8 mouse cellular contexts compared by ENCODE assay signal in the genomic region with DNA sequence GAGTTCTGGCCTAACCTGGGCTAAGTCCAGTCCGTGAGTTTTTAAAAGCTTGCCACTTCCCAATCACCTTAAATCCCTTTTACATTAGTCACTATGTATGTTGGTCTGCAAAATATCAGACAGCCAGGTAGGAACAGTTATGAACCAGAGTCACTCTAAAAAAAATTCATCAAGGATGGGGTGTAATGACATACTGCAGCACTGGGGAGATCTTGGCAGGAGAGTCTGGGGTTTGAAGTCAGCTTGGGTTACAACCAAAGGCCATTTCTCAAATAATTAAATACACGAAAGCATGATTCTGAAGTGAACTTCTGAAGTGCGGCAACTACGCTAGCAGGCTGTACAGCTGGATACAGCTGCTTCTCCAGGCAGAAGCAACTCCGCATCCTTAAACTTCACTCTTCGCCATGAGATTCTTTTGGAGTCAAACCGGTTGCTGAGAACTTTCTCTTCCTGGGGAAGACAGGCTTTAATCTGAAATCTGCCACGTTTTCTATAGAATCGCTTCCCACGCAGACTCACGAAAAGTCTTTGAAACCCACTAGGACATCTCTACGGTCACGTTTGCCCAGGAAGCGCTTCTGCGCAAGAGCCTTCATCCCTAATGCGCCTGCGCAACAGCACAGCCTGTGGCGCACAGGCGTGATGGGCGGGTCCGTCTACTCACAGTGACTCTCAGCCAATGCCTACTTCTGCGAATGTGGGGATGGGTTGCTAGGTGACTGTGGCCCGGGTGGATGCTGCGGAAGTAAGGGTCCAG. TPM values are rescaled to one million over a fixed set of nuclear protein-coding genes. Genes with fewer than 3 reads are reported as not detected.
DNase-seq lines count a peak whose midpoint lies in the region; ATAC-seq and TF ChIP-seq lines count a peak whose summit lies in the region.

No protein-coding gene starts in this region.

- peak overlapping the region; percentile 61 for H3K4me3 ChIP-seq in brown adipose tissue, adult 24 weeks (ENCODE audit: insufficient read depth, low read depth, low read length)
- H3K4me3 ChIP-seq in heart, embryonic 13.5 days: peak overlapping the region; percentile 49
- H3K4me3 ChIP-seq in kidney, postnatal 0 days (replicated peaks; ENCODE audit: low read depth, low read length): peak overlapping the region; percentile 22
- peak overlapping the region; percentile 41 for H3K4me3 ChIP-seq in liver, embryonic 11.5 days (ENCODE audit: low read depth, low read length)
- no peak overlapping the region for H3K4me3 ChIP-seq in myocyte

- no peak overlapping the region for H3ac ChIP-seq in myocyte (ENCODE audit: control insufficient read depth, insufficient read length)

- no peaks in the 10 kb centered on the region for H3K27me3 ChIP-seq in heart, embryonic 13.5 days (replicated peaks)
- no peaks in the 10 kb centered on the region for H3K27me3 ChIP-seq in kidney, postnatal 0 days (ENCODE audit: insufficient read depth, low read length)
- no peaks in the 10 kb centered on the region for H3K27me3 ChIP-seq in liver, embryonic 11.5 days (replicated peaks; ENCODE audit: control insufficient read depth, insufficient read depth, low read length)
- H3K27me3 ChIP-seq in myocyte (ENCODE audit: control insufficient read depth, insufficient read depth, insufficient read length): no peaks in the 10 kb centered on the region

- no peak overlapping the region for H3K27ac ChIP-seq in brown adipose tissue, adult 24 weeks (replicated peaks; ENCODE audit: low read depth, low read length)
- peak overlapping the region; percentile 44 for H3K27ac ChIP-seq in heart, embryonic 13.5 days (replicated peaks)
- 0 out of 2 replicates have a peak overlapping the region, but pooled peaks have one; percentile 8 for H3K27ac ChIP-seq in kidney, postnatal 0 days
- 0 out of 2 replicates have a peak overlapping the region, but pooled peaks have one; percentile 1 for H3K27ac ChIP-seq in liver, embryonic 11.5 days (ENCODE audit: low read depth, low read length)

- no peaks in the 10 kb centered on the region for H3K36me3 ChIP-seq in heart, embryonic 13.5 days
- no peaks in the 10 kb centered on the region for H3K36me3 ChIP-seq in kidney, postnatal 0 days (ENCODE audit: insufficient read depth, low read length)
- no peaks in the 10 kb centered on the region for H3K36me3 ChIP-seq in liver, embryonic 11.5 days (ENCODE audit: control insufficient read depth, insufficient read depth, low read length)
- no peaks in the 10 kb centered on the region for H3K36me3 ChIP-seq in myocyte (ENCODE audit: control insufficient read depth, insufficient read depth)

- ATAC-seq in CD4-positive, CD25-positive, alpha-beta regulatory T cell, adult 4 months: peak; percentile 100
- ATAC-seq in erythroid progenitor cell, adult 5-6 weeks (replicated peaks; ENCODE audit: low FRiP score, poor library complexity, severe bottlenecking): peak; percentile 99
- peak; percentile 84 for ATAC-seq in heart, embryonic 13.5 days (ENCODE audit: extremely low read depth, insufficient number of reproducible peaks, low FRiP score, low TSS enrichment)
- peak; percentile 94 for ATAC-seq in kidney, postnatal 0 days (replicated peaks; ENCODE audit: low FRiP score, low read depth)
- ATAC-seq in liver, embryonic 11.5 days (replicated peaks; ENCODE audit: low FRiP score): peak; percentile 95

- peak; percentile 95 for DNase-seq in kidney, postnatal 0 days (ENCODE audit: low spot score)
- peak; percentile 83 for DNase-seq in liver, embryonic 11.5 days (ENCODE audit: low spot score)
- DNase-seq in spleen, postnatal 4 days (ENCODE audit: low spot score in 2 of 2): peak; percentile 86 to 92

- H3K4me2 ChIP-seq in heart, embryonic 13.5 days: peak overlapping the region; percentile 70
- H3K4me2 ChIP-seq in kidney, postnatal 0 days (ENCODE audit: low read length): peak overlapping the region; percentile 58
- H3K4me2 ChIP-seq in liver, embryonic 11.5 days: peak overlapping the region; percentile 66
- H3K4me2 ChIP-seq in myocyte (ENCODE audit: low read depth): peak overlapping the region; percentile 82

- no peaks in the 10 kb centered on the region for H3K79me2 ChIP-seq in myocyte (ENCODE audit: control insufficient read depth, insufficient read depth)

- no peaks in the 10 kb centered on the region for H3K9me3 ChIP-seq in heart, embryonic 13.5 days
- H3K9me3 ChIP-seq in kidney, postnatal 0 days (replicated peaks; ENCODE audit: low read length): no peaks in the 10 kb centered on the region
- no peaks in the 10 kb centered on the region for H3K9me3 ChIP-seq in liver, embryonic 11.5 days (ENCODE audit: control insufficient read depth, low read length)

- 7% methylated on average over 24 of the region's 24 CpGs for WGBS in heart, embryonic 13.5 days
- WGBS in kidney, postnatal 0 days: 6% methylated on average over 24 of the region's 24 CpGs
- 11% methylated on average over 24 of the region's 24 CpGs for WGBS in liver, embryonic 11.5 days

- peak; percentile 47 for TF ChIP-seq POLR2A in myocyte (IDR thresholded peaks at IDR 0.05; ENCODE audit: insufficient read length, low read depth)

- H3K4me1 ChIP-seq in brown adipose tissue, adult 24 weeks (ENCODE audit: control insufficient read depth, insufficient read depth, insufficient read length, low read length): peaks cover 4% of the 10 kb centered on the region; the same call in 1 of the 2 replicates
- peaks cover 9% of the 10 kb centered on the region for H3K4me1 ChIP-seq in heart, embryonic 13.5 days
- H3K4me1 ChIP-seq in kidney, postnatal 0 days (replicated peaks; ENCODE audit: insufficient read depth, low read length): no peaks in the 10 kb centered on the region
- peaks cover 8% of the 10 kb centered on the region for H3K4me1 ChIP-seq in liver, embryonic 11.5 days (replicated peaks; ENCODE audit: control insufficient read depth, insufficient read depth, low read length)

- peak; percentile 10; the same call in 1 of the 2 replicates for TF ChIP-seq CTCF in kidney, postnatal 0 days (IDR thresholded peaks at IDR 0.05; ENCODE audit: low read depth)

- peak overlapping the region; percentile 68 for H3K9ac ChIP-seq in heart, embryonic 13.5 days
- H3K9ac ChIP-seq in kidney, postnatal 0 days (ENCODE audit: low read depth, low read length): peak overlapping the region; percentile 36; the same call in 1 of the 2 replicates
- peak overlapping the region; percentile 55; the same call in 1 of the 2 replicates for H3K9ac ChIP-seq in liver, embryonic 11.5 days (ENCODE audit: low read depth, low read length)

RNA-seq across cellular contexts. Expression of gene Ddi2, which starts 11.4 kb away (rescaled TPM):
- 10 to 100 TPM; 19.1 to 20.7 TPM for polyA plus RNA-seq in CD4-positive, CD25-positive, alpha-beta regulatory T cell, adult 4 months (2017; shearing (Covaris generic))
- polyA plus RNA-seq in brown adipose tissue, adult 24 weeks (2012; ENCODE audit: insufficient read depth, insufficient read length, missing spikeins): 9.4 and 12.3 TPM in 2 replicates
- total RNA-seq in erythroid progenitor cell, adult 5-6 weeks (2015; ENCODE audit: low replicate concordance): 22.7 and 29.8 TPM in 2 replicates
- 35.1 and 37.0 TPM in 2 replicates for total RNA-seq in erythroid progenitor cell, adult 5-6 weeks (2017; ENCODE audit: low replicate concordance)
- 13.2 and 15.6 TPM in 2 replicates for polyA plus RNA-seq in heart, embryonic 13.5 days (2015; fragmentation: Nextera tagmentation; extraction: Ambion mirVana)
- polyA plus RNA-seq in kidney, postnatal 0 days (2015; fragmentation: Nextera tagmentation; extraction: Ambion mirVana): 16.4 and 16.8 TPM in 2 replicates
- polyA plus RNA-seq in liver, embryonic 11.5 days (2014; fragmentation: Nextera tagmentation; extraction: Ambion mirVana): 29.3 and 31.4 TPM in 2 replicates
- 10.6 TPM for polyA plus RNA-seq in myocyte (2012; fragmentation: generic; extraction: Trizol)

RNA-seq across cellular contexts. Expression of gene Agmat, which starts 11.8 kb away (rescaled TPM):
- polyA plus RNA-seq in CD4-positive, CD25-positive, alpha-beta regulatory T cell, adult 4 months (2017; shearing (Covaris generic)): not detected
- polyA plus RNA-seq in brown adipose tissue, adult 24 weeks (2012; ENCODE audit: insufficient read depth, insufficient read length, missing spikeins): not detected in 2 replicates
- total RNA-seq in erythroid progenitor cell, adult 5-6 weeks (2015; ENCODE audit: low replicate concordance): 1.3 TPM in 1 of 2 replicates, not detected in the other
- total RNA-seq in erythroid progenitor cell, adult 5-6 weeks (2017; ENCODE audit: low replicate concordance): not detected in 2 replicates
- polyA plus RNA-seq in heart, embryonic 13.5 days (2015; fragmentation: Nextera tagmentation; extraction: Ambion mirVana): 1.0 and 1.9 TPM in 2 replicates
- 1.4 and 1.8 TPM in 2 replicates for polyA plus RNA-seq in kidney, postnatal 0 days (2015; fragmentation: Nextera tagmentation; extraction: Ambion mirVana)
- 16.0 and 18.0 TPM in 2 replicates for polyA plus RNA-seq in liver, embryonic 11.5 days (2014; fragmentation: Nextera tagmentation; extraction: Ambion mirVana)
- polyA plus RNA-seq in myocyte (2012; fragmentation: generic; extraction: Trizol): 0.72 TPM

RNA-seq across cellular contexts. Expression of gene Rsc1a1, which starts 49.2 kb away (rescaled TPM):
- not detected for polyA plus RNA-seq in CD4-positive, CD25-positive, alpha-beta regulatory T cell, adult 4 months (2017; shearing (Covaris generic))
- polyA plus RNA-seq in brown adipose tissue, adult 24 weeks (2012; ENCODE audit: insufficient read depth, insufficient read length, missing spikeins): 3.0 TPM in 1 of 2 replicates, not detected in the other
- not detected in 2 replicates for total RNA-seq in erythroid progenitor cell, adult 5-6 weeks (2015; ENCODE audit: low replicate concordance)
- total RNA-seq in erythroid progenitor cell, adult 5-6 weeks (2017; ENCODE audit: low replicate concordance): not detected in 2 replicates
- 0.43 and 0.96 TPM in 2 replicates for polyA plus RNA-seq in heart, embryonic 13.5 days (2015; fragmentation: Nextera tagmentation; extraction: Ambion mirVana)
- polyA plus RNA-seq in kidney, postnatal 0 days (2015; fragmentation: Nextera tagmentation; extraction: Ambion mirVana): not detected in 2 replicates
- 2.7 TPM in 1 of 2 replicates, not detected in the other for polyA plus RNA-seq in liver, embryonic 11.5 days (2014; fragmentation: Nextera tagmentation; extraction: Ambion mirVana)
- 5.8 TPM for polyA plus RNA-seq in myocyte (2012; fragmentation: generic; extraction: Trizol)

RNA-seq across cellular contexts. Expression of gene Dnajc16, which starts 56.1 kb away (rescaled TPM):
- polyA plus RNA-seq in CD4-positive, CD25-positive, alpha-beta regulatory T cell, adult 4 months (2017; shearing (Covaris generic)): 1 to 10 TPM; 3.4 to 4.3 TPM
- polyA plus RNA-seq in brown adipose tissue, adult 24 weeks (2012; ENCODE audit: insufficient read depth, insufficient read length, missing spikeins): 4.7 and 6.4 TPM in 2 replicates
- 16.2 and 25.2 TPM in 2 replicates for total RNA-seq in erythroid progenitor cell, adult 5-6 weeks (2015; ENCODE audit: low replicate concordance)
- total RNA-seq in erythroid progenitor cell, adult 5-6 weeks (2017; ENCODE audit: low replicate concordance): 11.3 and 15.1 TPM in 2 replicates
- polyA plus RNA-seq in heart, embryonic 13.5 days (2015; fragmentation: Nextera tagmentation; extraction: Ambion mirVana): 4.0 and 4.2 TPM in 2 replicates
- 4.8 and 5.2 TPM in 2 replicates for polyA plus RNA-seq in kidney, postnatal 0 days (2015; fragmentation: Nextera tagmentation; extraction: Ambion mirVana)
- polyA plus RNA-seq in liver, embryonic 11.5 days (2014; fragmentation: Nextera tagmentation; extraction: Ambion mirVana): 4.0 and 4.2 TPM in 2 replicates
- polyA plus RNA-seq in myocyte (2012; fragmentation: generic; extraction: Trizol): 9.5 TPM

RNA-seq across cellular contexts. Expression of gene Casp9, which starts 58.8 kb away (rescaled TPM):
- 10 to 100 TPM; 10.8 to 12.4 TPM for polyA plus RNA-seq in CD4-positive, CD25-positive, alpha-beta regulatory T cell, adult 4 months (2017; shearing (Covaris generic))
- 6.1 and 7.7 TPM in 2 replicates for polyA plus RNA-seq in brown adipose tissue, adult 24 weeks (2012; ENCODE audit: insufficient read depth, insufficient read length, missing spikeins)
- total RNA-seq in erythroid progenitor cell, adult 5-6 weeks (2015; ENCODE audit: low replicate concordance): 19.8 and 22.2 TPM in 2 replicates
- total RNA-seq in erythroid progenitor cell, adult 5-6 weeks (2017; ENCODE audit: low replicate concordance): 10.4 and 19.3 TPM in 2 replicates
- 14.3 and 15.5 TPM in 2 replicates for polyA plus RNA-seq in heart, embryonic 13.5 days (2015; fragmentation: Nextera tagmentation; extraction: Ambion mirVana)
- 20.0 and 23.0 TPM in 2 replicates for polyA plus RNA-seq in kidney, postnatal 0 days (2015; fragmentation: Nextera tagmentation; extraction: Ambion mirVana)
- 16.5 and 18.3 TPM in 2 replicates for polyA plus RNA-seq in liver, embryonic 11.5 days (2014; fragmentation: Nextera tagmentation; extraction: Ambion mirVana)
- 15.2 TPM for polyA plus RNA-seq in myocyte (2012; fragmentation: generic; extraction: Trizol)
